Mouse (Mus musculus): ENCODE measurements at regions not wholly inside any gene's neighbourhood (a gene's known extent, or its start where the extent isn't known, plus 50 kb on each side); places are given as distances from the start of the nearest gene placed in this dataset.
"Not testable (repeated sequence)": the region's sequence is repeated elsewhere in the genome, so short reads cannot be mapped to it uniquely, and the experiment has no call there.

GRCm38 (mm10) chr9:115806018-115806702 is 103.1 kb upstream of the Gadl1 start:
- no peak for DNase-seq

- DNase-seq: no peak
These were observed 69.1 kb upstream of the Gadl1 start for GRCm38 (mm10) chr9:115840186-115840585.

GRCm38 (mm10) chr9:115840791-115841190 is 68.5 kb upstream of the Gadl1 start:
- no peak for DNase-seq

- no peak for DNase-seq
These were observed 67.6 kb upstream of the Gadl1 start for GRCm38 (mm10) chr9:115841684-115842083.

GRCm38 (mm10) chr9:115844340-115844739 is 64.9 kb upstream of the Gadl1 start:
- no peak for DNase-seq

- DNase-seq: no peak
These were observed 64.2 kb upstream of the Gadl1 start for GRCm38 (mm10) chr9:115845091-115845490.

- peak; percentile 26 for DNase-seq
These were observed 61.8 kb upstream of the Gadl1 start for GRCm38 (mm10) chr9:115847289-115848074.

GRCm38 (mm10) chr9:115853210-115853842 is 55.9 kb upstream of the Gadl1 start:
- not testable (repeated sequence) for DNase-seq

- DNase-seq: no peak
These were observed 52.0 kb upstream of the Gadl1 start for GRCm38 (mm10) chr9:115857301-115857700.

GRCm38 (mm10) chr9:115858848-115859247 is 50.4 kb upstream of the Gadl1 start:
- peak; percentile 22 for DNase-seq
